ENCODE assay signal across 21 mouse cellular contexts in the genomic region with DNA sequence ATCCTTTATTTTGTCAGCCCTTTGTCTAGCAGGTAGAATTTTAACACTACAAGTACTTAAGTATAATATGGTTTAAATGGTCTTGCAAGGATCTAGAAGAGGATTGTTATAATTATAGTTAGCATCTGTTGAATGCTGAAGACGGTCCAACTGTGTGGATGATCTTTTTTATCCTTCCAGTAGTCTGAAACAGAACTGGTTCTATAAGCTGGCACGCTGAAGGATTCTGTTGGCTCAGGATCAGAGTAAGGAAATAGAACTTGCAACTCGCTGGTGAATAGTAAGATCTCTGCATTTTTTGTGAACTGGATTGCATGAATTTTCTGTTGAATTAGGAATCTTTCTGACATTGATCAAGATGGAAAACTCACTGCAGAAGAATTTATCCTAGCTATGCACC.
A peak's percentile ranks its signal among the peaks of the same experiment; 100 is the strongest.
DNase-seq lines count a peak whose midpoint lies in the region; ATAC-seq and TF ChIP-seq lines count a peak whose summit lies in the region.
"Had no signal": no experiment of that assay in that cellular context is flagged by ENCODE, and none has a peak within 500 bp of the region (broad histone marks: within the 10 kb centered on the region; RNA-seq: fewer than 3 reads in every experiment).

No protein-coding gene starts in this region.

- 0 out of 2 replicates have a peak overlapping the region, but pooled peaks have one; percentile 8 for H3K27ac ChIP-seq in forebrain, embryonic 15.5 days (replicated peaks)
- no peak overlapping the region for H3K27ac ChIP-seq in forebrain, embryonic 14.5 days (ENCODE audit: low read depth, low read length)
- H3K27ac ChIP-seq in kidney, adult 2 months (ENCODE audit: insufficient read depth, low read depth, low read length): no peak overlapping the region
- H3K27ac ChIP-seq: embryonic facial prominence, embryonic 12.5 days; embryonic facial prominence, embryonic 15.5 days; gastrocnemius, adult 2 months; hindbrain, embryonic 12.5 days; hindbrain, embryonic 15.5 days had no signal

- no peaks in the 10 kb centered on the region for H3K27me3 ChIP-seq in forebrain, embryonic 15.5 days
- no peaks in the 10 kb centered on the region for H3K27me3 ChIP-seq in forebrain, embryonic 14.5 days (replicated peaks; ENCODE audit: control insufficient read depth, insufficient read depth, low read length)
- no peaks in the 10 kb centered on the region for H3K27me3 ChIP-seq in kidney, adult 2 months (replicated peaks; ENCODE audit: control insufficient read depth, insufficient read depth, low read length)
- H3K27me3 ChIP-seq: embryonic facial prominence, embryonic 12.5 days; embryonic facial prominence, embryonic 15.5 days; hindbrain, embryonic 12.5 days; hindbrain, embryonic 15.5 days had no signal

- no peak for DNase-seq in forebrain, embryonic 14.5 days (ENCODE audit: low spot score)
- peak; percentile 27 for DNase-seq in left cerebral cortex, adult 11 months (ENCODE audit: low spot score)
- DNase-seq in left cerebral cortex, adult 18-20 months (ENCODE audit: low spot score in 2 of 2): no peak
- peak; percentile 68 to 79 for DNase-seq in right cerebral cortex, postnatal 10 days (ENCODE audit: low spot score in 2 of 2)
- DNase-seq in right cerebral cortex, postnatal 36 days (ENCODE audit: low spot score in 2 of 2): no peak
- DNase-seq in kidney, adult 2 months: no peak
- DNase-seq: adrenal gland, adult 8-10 months; adrenal gland, postnatal 25 days; cerebellum, adult 18-20 months; cerebellum, adult 9-11 months; cerebellum, postnatal 25 days; gastrocnemius, adult 2 months; gastrocnemius, postnatal 14 days; heart, adult 11 months had no signal

- no peak for ATAC-seq in forebrain, embryonic 15.5 days (replicated peaks)
- ATAC-seq in forebrain, embryonic 14.5 days: no peak
- ATAC-seq: activated CD4-positive, CD25-positive, alpha-beta regulatory T cell, adult 4 months had no signal

- no peak overlapping the region for H3K4me3 ChIP-seq in forebrain, embryonic 15.5 days
- H3K4me3 ChIP-seq in forebrain, embryonic 14.5 days (ENCODE audit: low read depth, low read length): no peak overlapping the region
- H3K4me3 ChIP-seq in kidney, adult 2 months (ENCODE audit: insufficient read depth, low read depth, low read length): no peak overlapping the region
- H3K4me3 ChIP-seq: embryonic facial prominence, embryonic 12.5 days; embryonic facial prominence, embryonic 15.5 days; gastrocnemius, adult 2 months; hindbrain, embryonic 12.5 days; hindbrain, embryonic 15.5 days had no signal

- no peaks in the 10 kb centered on the region for H3K9me3 ChIP-seq in forebrain, embryonic 15.5 days
- H3K9me3 ChIP-seq in forebrain, embryonic 14.5 days (replicated peaks; ENCODE audit: control insufficient read depth, low read length): no peaks in the 10 kb centered on the region
- H3K9me3 ChIP-seq: embryonic facial prominence, embryonic 12.5 days; embryonic facial prominence, embryonic 15.5 days; hindbrain, embryonic 12.5 days; hindbrain, embryonic 15.5 days had no signal

- H3K4me1 ChIP-seq in forebrain, embryonic 15.5 days: no peaks in the 10 kb centered on the region; the same call in 1 of the 2 replicates
- no peaks in the 10 kb centered on the region for H3K4me1 ChIP-seq in forebrain, embryonic 14.5 days (ENCODE audit: control insufficient read depth, insufficient read depth, low read length)
- no peaks in the 10 kb centered on the region for H3K4me1 ChIP-seq in kidney, adult 2 months (ENCODE audit: control insufficient read depth, insufficient read depth, low read length)
- H3K4me1 ChIP-seq: embryonic facial prominence, embryonic 12.5 days; embryonic facial prominence, embryonic 15.5 days; hindbrain, embryonic 12.5 days; hindbrain, embryonic 15.5 days had no signal

- no peak overlapping the region for H3K9ac ChIP-seq in forebrain, embryonic 15.5 days (replicated peaks)
- no peak overlapping the region for H3K9ac ChIP-seq in forebrain, embryonic 14.5 days (ENCODE audit: low read length)
- H3K9ac ChIP-seq: embryonic facial prominence, embryonic 12.5 days; embryonic facial prominence, embryonic 15.5 days; hindbrain, embryonic 12.5 days; hindbrain, embryonic 15.5 days had no signal

- no peak overlapping the region for H3K4me2 ChIP-seq in forebrain, embryonic 15.5 days (replicated peaks)
- no peak overlapping the region for H3K4me2 ChIP-seq in forebrain, embryonic 14.5 days (ENCODE audit: low read length)
- H3K4me2 ChIP-seq: embryonic facial prominence, embryonic 12.5 days; embryonic facial prominence, embryonic 15.5 days; heart, embryonic 11.5 days; hindbrain, embryonic 12.5 days; hindbrain, embryonic 15.5 days had no signal

- peaks cover 66% of the 10 kb centered on the region for H3K36me3 ChIP-seq in forebrain, embryonic 15.5 days
- peaks cover 69% of the 10 kb centered on the region for H3K36me3 ChIP-seq in forebrain, embryonic 14.5 days (ENCODE audit: control insufficient read depth, insufficient read depth, low read length)
- peaks cover 7% of the 10 kb centered on the region for H3K36me3 ChIP-seq in kidney, adult 2 months (ENCODE audit: control insufficient read depth, insufficient read depth, low read length)

- WGBS in forebrain, embryonic 15.5 days: 79% methylated on average over 3 of the region's 3 CpGs
- WGBS in forebrain, embryonic 14.5 days: 94% methylated on average over 3 of the region's 3 CpGs
- 89% methylated on average over 3 of the region's 3 CpGs for WGBS in kidney, adult 2 months

- no peak for TF ChIP-seq CTCF in kidney, adult 2 months (conservative IDR thresholded peaks at IDR 0.05; ENCODE audit: insufficient read depth, insufficient read length, low read depth, low read length)

- TF ChIP-seq POLR2A in kidney, adult 2 months (IDR thresholded peaks at IDR 0.05; ENCODE audit: low read depth, low read length): no peak

Comparison
In these comparisons a context has a peak if more than half of its experiments do, and no peak if none do; other contexts are left out.
1. DNase-seq: peak in left cerebral cortex, adult 11 months (single experiment) and right cerebral cortex, postnatal 10 days (2 of 2); none in forebrain, embryonic 14.5 days (single experiment), left cerebral cortex, adult 18-20 months (0 of 2), right cerebral cortex, postnatal 36 days (0 of 2) and kidney, adult 2 months (single experiment).